Mouse (Mus musculus): ENCODE measurements around the gene Ddx19a.
A peak's percentile ranks its signal among the peaks of the same experiment; 100 is the strongest.

DNA sequence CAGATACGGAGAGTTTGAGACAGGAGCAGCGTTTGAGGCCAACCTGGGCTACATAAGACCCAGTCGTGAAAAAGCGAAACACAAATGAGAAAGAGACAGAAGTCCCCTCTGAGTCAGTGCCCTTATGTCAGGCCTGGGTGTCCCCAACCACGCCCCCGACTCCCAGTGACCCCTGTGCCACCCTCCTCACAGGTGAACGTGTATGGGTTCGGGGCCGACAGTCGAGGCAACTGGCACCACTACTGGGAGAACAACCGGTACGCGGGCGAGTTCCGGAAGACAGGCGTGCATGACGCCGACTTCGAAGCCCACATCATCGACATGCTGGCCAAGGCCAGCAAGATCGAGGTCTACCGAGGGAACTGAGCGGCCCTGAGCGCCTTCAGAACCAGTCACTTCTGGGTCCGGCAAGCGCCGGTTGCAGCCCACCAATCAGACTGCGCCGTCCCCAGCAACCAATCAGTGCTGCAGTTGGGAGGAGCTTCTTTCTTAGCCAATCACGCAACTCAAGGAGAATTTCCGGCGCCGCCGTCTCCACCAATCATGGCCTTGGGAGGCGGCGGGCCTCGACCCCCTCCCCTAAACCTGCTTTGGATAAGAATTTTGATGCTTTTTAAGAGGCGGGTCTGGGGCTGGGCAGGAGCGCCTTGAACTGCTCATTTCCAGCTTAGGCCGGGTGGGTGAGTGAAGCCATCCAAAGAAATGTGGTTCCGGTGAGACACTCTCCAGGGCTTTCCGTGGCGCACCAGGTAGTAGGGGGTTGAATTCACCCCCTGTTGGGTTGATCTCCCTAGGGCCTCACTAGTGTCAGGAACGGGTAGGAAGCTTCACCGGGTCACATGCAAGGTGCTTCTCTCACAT, 27.5 kb downstream of the Ddx19a start:
- TF ChIP-seq POLR2A (IDR thresholded peaks at IDR 0.05; ENCODE audit: insufficient read length, low read depth) (no peak), USF1 (IDR thresholded peaks at IDR 0.05; ENCODE audit: low read depth) (no peak), MYOD1 (IDR thresholded peaks at IDR 0.05; ENCODE audit: control insufficient read depth in 1 of 3, insufficient read length in 2 of 3, low read depth in 2 of 3) (no peak), POLR2AphosphoS2 (IDR thresholded peaks at IDR 0.05; ENCODE audit: insufficient read length, low read depth) (peak; percentile 26)

Measured in myocyte (in vitro differentiated cells).